Mouse (Mus musculus): ENCODE results near the gene Eipr1. TPM values are rescaled to one million over a fixed set of nuclear protein-coding genes. Genes with fewer than 3 reads are reported as not detected.

Eipr1 gene
- total RNA-seq, 2 experiments from 2014 or later, result 8.6 to 8.8 TPM

- DNase-seq, result no peak
These were observed 66.3 kb downstream of the Eipr1 start for GRCm38 (mm10) chr12:28817891-28818290.

- no peak for DNase-seq
These were observed 71.9 kb downstream of the Eipr1 start for GRCm38 (mm10) chr12:28823518-28823917.

GRCm38 (mm10) chr12:28829502-28829901, 77.9 kb downstream of the Eipr1 start:
- DNase-seq, result no peak

DNA sequence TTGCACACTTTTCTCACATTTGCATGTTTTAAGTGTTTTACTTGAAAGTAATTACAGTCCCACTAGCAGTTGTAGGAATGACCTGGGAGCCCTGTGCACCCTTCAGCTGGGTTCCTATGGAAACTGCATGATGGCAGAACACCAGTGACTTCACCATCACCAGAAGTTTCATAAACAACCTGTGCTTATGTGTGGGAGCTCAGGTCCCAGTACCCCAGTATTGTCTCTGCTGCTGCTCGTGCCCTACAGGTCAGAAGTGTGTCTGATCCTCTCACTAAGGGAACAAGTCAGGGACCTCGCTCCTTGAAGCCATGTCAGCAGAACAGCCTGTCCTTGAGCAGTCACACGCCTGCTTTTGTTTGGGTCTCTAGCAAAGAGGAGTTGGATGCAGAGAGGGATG, 78.9 kb downstream of the Eipr1 start:
- no peak for DNase-seq

- DNase-seq, result peak; percentile 38 to 63
These were observed 79.6 kb downstream of the Eipr1 start for GRCm38 (mm10) chr12:28831066-28831733.

DNA sequence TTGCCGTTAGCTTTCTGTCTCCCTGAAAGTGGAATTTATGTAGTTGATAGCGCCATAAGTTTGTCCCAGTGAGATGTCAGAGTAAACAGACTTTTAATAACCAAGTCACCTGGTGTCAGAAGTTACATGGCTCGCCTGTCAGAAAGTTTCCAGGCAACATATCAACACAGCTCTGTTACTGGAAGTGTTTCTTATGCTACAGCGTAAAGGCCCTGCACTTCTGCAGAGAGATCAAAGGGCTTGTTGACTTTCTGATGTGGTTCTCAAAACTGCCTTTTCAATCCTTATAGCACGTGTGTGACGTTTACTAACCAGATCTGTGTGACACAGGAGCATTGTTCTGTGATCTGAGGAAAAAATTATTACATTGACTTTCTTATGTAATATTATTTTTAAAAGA, 82.7 kb downstream of the Eipr1 start:
- no peak for DNase-seq

GRCm38 (mm10) chr12:28835683-28836082, 84.1 kb downstream of the Eipr1 start:
- DNase-seq, result no peak

- no peak for DNase-seq
These were observed 86.7 kb downstream of the Eipr1 start for GRCm38 (mm10) chr12:28838268-28838667.

GRCm38 (mm10) chr12:28838971-28839370, 87.4 kb downstream of the Eipr1 start:
- no peak for DNase-seq

DNA sequence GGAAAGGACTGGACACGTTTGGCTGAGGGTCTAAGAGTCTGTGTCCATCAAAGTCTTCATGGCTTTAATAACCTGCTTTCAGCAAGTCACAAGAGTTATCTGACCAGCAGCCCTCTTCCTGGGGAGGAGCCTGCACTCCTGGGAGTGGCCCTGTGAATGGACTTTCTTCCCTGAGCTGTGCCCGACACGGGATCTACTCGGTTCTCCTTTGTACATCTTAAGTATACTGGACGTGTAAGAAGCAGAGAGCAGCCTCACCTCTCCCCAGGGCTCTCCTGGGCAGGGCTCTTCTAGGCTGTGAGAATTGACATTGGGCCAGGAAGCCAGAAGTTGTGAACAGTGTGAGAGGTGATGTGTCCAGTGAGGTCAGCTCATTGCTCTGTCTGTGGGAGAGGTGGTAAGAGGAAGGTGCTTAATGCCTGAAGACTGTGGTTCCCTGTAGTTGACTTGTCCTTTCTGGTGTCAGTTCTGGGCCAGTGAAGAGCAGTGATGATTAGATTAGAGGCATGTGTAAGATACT, 89.6 kb downstream of the Eipr1 start:
- DNase-seq, result no peak

DNA sequence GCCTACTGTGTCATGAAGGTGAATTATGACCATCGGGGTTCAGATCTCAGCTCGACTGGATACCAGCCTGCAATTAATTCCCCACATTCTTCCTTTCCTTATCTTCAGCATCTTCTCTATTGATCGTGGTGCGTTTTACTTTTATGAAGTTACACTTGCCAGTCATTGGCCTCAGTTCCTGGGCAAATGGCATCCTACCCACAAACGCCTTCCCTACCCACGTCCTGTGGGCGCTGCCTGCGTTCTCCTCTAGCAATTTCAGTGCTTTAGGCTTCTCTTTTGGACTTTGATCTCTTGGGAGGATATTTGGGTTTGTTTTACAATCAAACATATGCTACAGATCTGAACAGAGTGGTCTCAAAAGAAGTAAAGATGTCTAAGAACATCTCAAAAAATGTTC, 94.2 kb downstream of the Eipr1 start:
- DNase-seq, result no peak

GRCm38 (mm10) chr12:28847401-28847800, 95.8 kb downstream of the Eipr1 start:
- DNase-seq, result no peak

- DNase-seq, result no peak
These were observed 97.4 kb downstream of the Eipr1 start for GRCm38 (mm10) chr12:28848726-28849612.

GRCm38 (mm10) chr12:28859495-28860263, 108.1 kb downstream of the Eipr1 start:
- no peak for DNase-seq

DNA sequence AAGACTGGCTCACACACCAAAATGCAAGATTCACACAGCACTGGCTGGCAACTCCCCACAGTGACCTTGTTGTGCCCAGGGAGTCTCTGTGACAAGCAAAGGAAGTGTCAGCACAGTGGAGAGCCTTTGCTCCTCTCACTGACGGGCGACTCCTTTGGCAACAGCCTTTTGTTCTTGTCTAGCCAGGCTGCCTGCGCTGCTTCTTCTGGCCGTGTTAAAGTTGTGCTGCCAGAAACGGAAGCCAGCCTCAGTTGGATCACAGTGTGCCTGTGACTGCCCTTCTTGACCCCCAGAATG, 108.6 kb downstream of the Eipr1 start:
- DNase-seq, result no peak

GRCm38 (mm10) chr12:28863260-28863659, 111.7 kb downstream of the Eipr1 start:
- no peak for DNase-seq

DNA sequence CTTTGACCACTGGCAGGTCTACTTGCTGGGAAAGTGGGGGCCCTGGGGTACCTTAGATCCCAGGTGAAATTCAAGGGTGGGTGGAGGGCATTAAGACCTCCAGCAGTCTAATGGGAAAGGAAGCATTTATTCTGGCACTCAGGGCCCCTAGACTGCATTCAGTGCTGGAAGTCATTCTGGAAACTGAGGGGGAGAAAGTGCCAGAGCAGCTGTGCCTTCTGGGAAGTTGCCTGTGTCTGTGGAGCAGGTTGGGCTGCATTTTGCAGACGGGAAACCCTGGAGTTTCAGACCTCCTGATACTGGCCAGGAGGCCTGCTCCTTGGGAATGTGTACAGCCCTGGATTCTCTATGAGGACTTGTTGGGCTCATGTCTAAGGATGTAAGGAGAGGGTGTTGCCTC, 114.5 kb downstream of the Eipr1 start:
- no peak for DNase-seq

GRCm38 (mm10) chr12:28868794-28869193, 117.2 kb downstream of the Eipr1 start:
- DNase-seq, result no peak

DNA sequence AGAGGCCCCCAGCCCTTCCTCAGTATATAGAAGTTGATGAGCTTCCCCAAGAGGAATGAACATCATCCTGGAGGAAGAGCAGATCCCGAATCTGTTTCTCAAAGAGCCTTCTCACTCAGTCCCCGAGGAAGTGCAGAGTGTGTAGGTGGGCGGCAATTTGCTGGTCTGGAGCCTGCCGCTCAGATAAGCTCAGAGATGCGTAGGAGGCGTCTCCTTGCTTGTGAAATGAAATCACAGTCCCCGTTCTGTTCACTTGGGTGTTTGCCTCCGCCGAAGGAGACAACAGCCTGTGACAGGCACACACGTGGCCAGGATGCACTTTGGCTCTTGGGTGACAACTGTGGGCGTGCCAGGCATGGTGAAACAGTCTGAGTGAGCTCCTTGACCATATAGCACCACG, 120.7 kb downstream of the Eipr1 start:
- no peak for DNase-seq

DNA sequence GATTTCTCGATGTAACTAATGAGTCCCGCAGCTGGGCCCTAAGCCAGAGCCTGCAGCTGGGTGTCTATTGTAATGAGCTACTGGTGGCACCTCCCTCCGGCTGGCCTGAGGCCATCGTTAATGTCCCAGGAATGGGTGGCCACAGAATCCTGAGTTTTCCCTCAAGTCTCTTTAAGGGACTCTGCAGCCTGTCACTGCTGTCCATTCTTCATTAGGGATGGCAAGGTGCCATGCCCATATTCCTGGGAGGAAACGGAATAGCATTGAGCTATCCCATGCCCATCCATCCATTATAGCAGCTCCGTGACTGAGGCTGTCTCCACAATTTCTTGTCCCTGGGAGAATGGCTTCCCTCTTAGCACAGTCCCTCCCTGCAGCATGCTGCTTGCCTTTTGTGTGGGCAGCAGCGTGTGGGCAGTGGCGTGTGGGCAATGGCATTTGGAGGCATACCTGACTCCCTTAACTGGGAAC, 123.2 kb downstream of the Eipr1 start:
- no peak for DNase-seq

DNA sequence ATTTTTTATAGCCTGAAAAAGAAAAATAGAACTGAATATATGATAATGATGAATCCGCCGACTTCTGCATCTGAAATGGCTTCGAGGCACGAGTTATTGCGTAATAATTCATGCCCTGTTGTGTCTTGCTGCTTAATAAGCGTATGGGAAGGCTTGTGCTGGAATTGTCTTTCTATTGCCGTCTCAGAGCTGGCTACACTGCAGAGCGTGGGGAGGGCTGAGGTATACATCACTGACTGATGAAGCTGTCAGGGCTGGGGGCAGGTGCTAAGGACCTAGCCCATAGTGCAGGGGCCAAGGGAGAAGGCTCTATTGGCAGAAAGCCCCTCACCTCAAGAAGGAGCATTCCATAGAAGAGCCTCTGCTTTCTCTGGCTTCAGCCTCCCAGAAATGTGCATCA, 123.9 kb downstream of the Eipr1 start:
- DNase-seq, result no peak

- no peak for DNase-seq
These were observed 128.9 kb downstream of the Eipr1 start for GRCm38 (mm10) chr12:28880471-28880870.

- DNase-seq, result no peak
These were observed 136.1 kb downstream of the Eipr1 start for GRCm38 (mm10) chr12:28887712-28888111.

All from heart, adult 18-20 months (tissue).